13 mouse cellular contexts compared by ENCODE assay signal in genomic region chr10:62503836-62504628, GRCm38 (mm10). TPM values are rescaled to one million over a fixed set of nuclear protein-coding genes. Genes with fewer than 3 reads are reported as not detected.
DNase-seq lines count a peak whose midpoint lies in the region; ATAC-seq and TF ChIP-seq lines count a peak whose summit lies in the region.
"Had no signal": no experiment of that assay in that cellular context is flagged by ENCODE, and none has a peak within 500 bp of the region (broad histone marks: within the 10 kb centered on the region; RNA-seq: fewer than 3 reads in every experiment).

No protein-coding gene starts in this region.

- no peak for DNase-seq in gastrocnemius, adult 2 months
- DNase-seq in gastrocnemius, postnatal 36 days: no peak
- DNase-seq in A20 (ENCODE audit: low read depth, low spot score): peak; percentile 78
- DNase-seq in kidney, postnatal 14 days: no peak
- DNase-seq in layer of hippocampus, adult 8-10 months (ENCODE audit: low spot score in 2 of 2): no peak
- no peak for DNase-seq in thymus, postnatal 14 days
- DNase-seq: cerebellum, postnatal 25 days had no signal

- ATAC-seq in erythroid progenitor cell, adult 5-6 weeks (replicated peaks; ENCODE audit: low FRiP score, poor library complexity, severe bottlenecking): 0 out of 2 replicates have a peak, but pooled peaks have one; percentile 35
- peak; percentile 37 for ATAC-seq in megakaryocyte, adult 5-6 weeks (ENCODE audit: poor library complexity, severe bottlenecking)
- ATAC-seq: forebrain, embryonic 16.5 days had no signal

- TF ChIP-seq CTCF in gastrocnemius, adult 2 months (IDR thresholded peaks at IDR 0.05): no peak

- H3K27ac ChIP-seq in gastrocnemius, adult 2 months: peak overlapping the region; percentile 62
- H3K27ac ChIP-seq: embryonic facial prominence, embryonic 13.5 days; hindbrain, embryonic 14.5 days; midbrain, embryonic 10.5 days had no signal

- intact Hi-C loops in gastrocnemius, adult 2 months (cut with DNase I): no loop called here
- intact Hi-C loops in gastrocnemius, postnatal 36 days (cut with DNase I): loop anchor here (1.0 kb wide), 1 partner anchor 45 kb away; no protein-coding TSS in a partner anchor

- H3K4me3 ChIP-seq in gastrocnemius, adult 2 months: peak overlapping the region; percentile 36
- H3K4me3 ChIP-seq: embryonic facial prominence, embryonic 13.5 days; midbrain, embryonic 10.5 days had no signal

RNA-seq across cellular contexts. Expression of gene Vps26a, which starts 17.4 kb away (rescaled TPM):
- 10 to 100 TPM; 30.1 to 30.4 TPM for total RNA-seq in gastrocnemius, adult 2 months (2021)
- 10 to 100 TPM; 24.3 to 29.0 TPM for total RNA-seq in gastrocnemius, postnatal 36 days (2021)
- 33.5 and 37.3 TPM in 2 replicates for total RNA-seq in erythroid progenitor cell, adult 5-6 weeks (2015; ENCODE audit: low replicate concordance)
- 29.4 and 48.0 TPM in 2 replicates for total RNA-seq in erythroid progenitor cell, adult 5-6 weeks (2017; ENCODE audit: low replicate concordance)
- 101 and 124 TPM in 2 replicates for total RNA-seq in megakaryocyte, adult 5-6 weeks (2015)
- 124 and 146 TPM in 2 replicates for total RNA-seq in megakaryocyte, adult 5-6 weeks (2017)
- 10 to 100 TPM; 45.6 to 52.7 (median 50.1) TPM for total RNA-seq in layer of hippocampus, adult 8-10 months (2022)

RNA-seq across cellular contexts. Expression of gene Srgn, which starts 23.2 kb away (rescaled TPM):
- total RNA-seq in gastrocnemius, adult 2 months (2021): 10 to 100 TPM; 12.9 to 19.7 TPM
- total RNA-seq in gastrocnemius, postnatal 36 days (2021): 10 to 100 TPM; 12.2 to 14.1 TPM
- total RNA-seq in erythroid progenitor cell, adult 5-6 weeks (2015; ENCODE audit: low replicate concordance): 532 and 556 TPM in 2 replicates
- 147 and 262 TPM in 2 replicates for total RNA-seq in erythroid progenitor cell, adult 5-6 weeks (2017; ENCODE audit: low replicate concordance)
- 646 and 668 TPM in 2 replicates for total RNA-seq in megakaryocyte, adult 5-6 weeks (2015)
- total RNA-seq in megakaryocyte, adult 5-6 weeks (2017): 492 and 500 TPM in 2 replicates
- 10 to 100 TPM in 2 of 4 experiments, 1 to 10 TPM in 2; 7.1 to 29.2 (median 16.0) TPM for total RNA-seq in layer of hippocampus, adult 8-10 months (2022)

RNA-seq across cellular contexts. Expression of gene Supv3l1, which starts 54.5 kb away (rescaled TPM):
- total RNA-seq in gastrocnemius, adult 2 months (2021): 10 to 100 TPM; 14.5 to 21.4 TPM
- total RNA-seq in gastrocnemius, postnatal 36 days (2021): 10 to 100 TPM; 17.1 to 19.7 TPM
- total RNA-seq in erythroid progenitor cell, adult 5-6 weeks (2015; ENCODE audit: low replicate concordance): 16.2 and 37.7 TPM in 2 replicates
- total RNA-seq in erythroid progenitor cell, adult 5-6 weeks (2017; ENCODE audit: low replicate concordance): 2.5 and 9.5 TPM in 2 replicates
- total RNA-seq in megakaryocyte, adult 5-6 weeks (2015): 14.9 and 20.5 TPM in 2 replicates
- total RNA-seq in megakaryocyte, adult 5-6 weeks (2017): 19.5 and 20.7 TPM in 2 replicates
- 10 to 100 TPM; 21.6 to 27.3 (median 26.8) TPM for total RNA-seq in layer of hippocampus, adult 8-10 months (2022)

RNA-seq across cellular contexts. Expression of gene 4930507D05Rik, which starts 54.7 kb away (rescaled TPM):
- total RNA-seq in gastrocnemius, adult 2 months (2021): under 1 TPM; 0.11 to 0.13 TPM
- not detected for total RNA-seq in gastrocnemius, postnatal 36 days (2021)
- total RNA-seq in erythroid progenitor cell, adult 5-6 weeks (2015; ENCODE audit: low replicate concordance): not detected in 2 replicates
- not detected in 2 replicates for total RNA-seq in erythroid progenitor cell, adult 5-6 weeks (2017; ENCODE audit: low replicate concordance)
- not detected in 2 replicates for total RNA-seq in megakaryocyte, adult 5-6 weeks (2015)
- total RNA-seq in megakaryocyte, adult 5-6 weeks (2017): 0.69 TPM in 1 of 2 replicates, not detected in the other
- 1 to 10 TPM in 3 of 4 experiments, under 1 TPM in 1; 0.92 to 1.2 (median 1.1) TPM for total RNA-seq in layer of hippocampus, adult 8-10 months (2022)

Comparison
In these comparisons a context has a peak if more than half of its experiments do, and no peak if none do; other contexts are left out.
1. RNA of gene Srgn, which starts 23.2 kb away (total RNA-seq): 492 to 668 TPM in megakaryocyte, adult 5-6 weeks and 147 to 556 TPM in erythroid progenitor cell, adult 5-6 weeks; 7.1 to 29.2 TPM in layer of hippocampus, adult 8-10 months, 12.9 to 19.7 TPM in gastrocnemius, adult 2 months and 12.2 to 14.1 TPM in gastrocnemius, postnatal 36 days; every median in the first group is over 4 times any median in the second.